Mouse (Mus musculus) left cerebral cortex, postnatal 10 days (tissue): ENCODE results near the gene Suds3. TPM values are rescaled to one million over a fixed set of nuclear protein-coding genes. Genes with fewer than 3 reads are reported as not detected.
A peak's percentile ranks its signal among the peaks of the same experiment; 100 is the strongest.

ENCODE experiments used
- DNase-seq, 2 experiments: peaks; one replicate each; pipeline ENCODE4 v3.0.0; 2021 to 2022; ENCODE audit warnings: low spot score in 2 of 2, mixed read lengths in 1 of 2; ENCODE audit errors: extremely low spot score in 1 of 2
- intact Hi-C: fragments of 180-260 bp; cut with DNase I; formaldehyde crosslinking; loops from one replicate; pipeline ENCODE4 v1.15.1; 2025
- total RNA-seq, 2 experiments: library from RNA; stranded (reverse); gene quantifications; 2 replicates each; pipeline ENCODE4 v1.2.3; 2021

Gene Suds3
- total RNA-seq, 2 experiments from 2014 or later = 93.7 to 93.9 TPM

DNA sequence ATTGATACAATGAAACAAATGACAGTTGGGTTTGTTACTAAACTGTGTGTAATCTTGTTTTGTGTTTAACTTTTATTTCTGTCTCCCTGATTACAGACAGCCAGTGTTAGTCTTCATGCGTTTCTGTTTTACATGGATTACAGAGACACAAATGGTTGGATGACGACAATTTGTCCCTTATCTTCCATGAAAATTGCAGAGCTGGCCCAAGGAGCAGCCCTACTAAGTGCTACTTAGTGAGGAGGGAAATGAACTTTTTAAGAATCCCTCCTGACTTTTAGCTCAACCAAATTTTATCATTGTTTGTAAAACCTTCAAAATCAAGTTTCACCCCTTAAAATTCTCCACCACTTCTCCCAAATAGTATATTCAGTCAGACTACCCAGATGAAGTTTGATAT lies 2.3 kb upstream of the Suds3 start:
- intact Hi-C loops = loop anchor here (5.0 kb wide), 2 partner anchors 124 to 154 kb away; no protein-coding TSS in a partner anchor

DNA sequence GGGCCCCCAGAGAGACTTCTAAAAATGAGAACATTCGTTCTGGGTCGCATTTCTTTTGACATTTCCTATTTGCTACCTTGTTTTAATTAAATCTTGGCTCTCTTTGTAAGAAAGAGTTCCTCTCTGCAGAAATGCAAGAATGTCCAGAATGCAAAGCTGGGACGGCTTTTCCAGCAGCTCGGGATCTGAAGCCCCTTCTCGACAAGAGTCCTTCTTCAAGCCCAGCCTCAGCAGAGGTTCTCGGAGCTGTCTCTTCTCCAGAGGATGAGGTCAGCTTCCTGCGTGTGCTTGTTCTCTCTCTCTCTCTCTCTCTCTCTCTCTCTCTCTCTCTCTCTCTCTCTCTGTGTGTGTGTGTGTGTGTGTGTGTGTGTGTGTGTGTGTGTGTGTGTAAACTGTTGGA lies 1.8 kb upstream of the Suds3 start:
- intact Hi-C loops = loop anchor here (5.0 kb wide), 2 partner anchors 125 to 155 kb away; no protein-coding TSS in a partner anchor
- DNase-seq = no peak

More for the DNA sequence above, 2.3 kb upstream of the Suds3 start:
- no peak for DNase-seq

DNA sequence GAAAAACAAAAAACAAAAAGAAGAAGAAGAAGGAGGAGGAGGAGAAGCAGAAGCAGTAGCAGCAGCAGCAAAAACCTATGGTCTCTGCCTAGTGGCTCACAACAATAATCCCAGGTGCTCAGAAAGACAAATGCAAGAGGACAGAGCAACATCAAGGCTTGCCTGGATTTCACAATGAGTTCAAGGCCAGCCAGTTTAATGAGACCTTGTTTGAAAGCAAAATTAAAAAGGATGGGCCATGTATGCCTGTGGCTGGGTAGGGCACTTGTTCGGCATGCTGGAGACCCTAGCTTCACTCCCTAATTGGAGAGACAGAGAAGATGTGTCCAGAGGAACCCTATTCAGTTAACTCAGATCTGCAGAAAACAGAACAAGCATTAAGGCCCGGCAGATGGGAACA lies 1.3 kb upstream of the Suds3 start:
- DNase-seq = no peak
- intact Hi-C loops = loop anchor here (5.0 kb wide), 2 partner anchors 125 to 155 kb away; no protein-coding TSS in a partner anchor

DNA sequence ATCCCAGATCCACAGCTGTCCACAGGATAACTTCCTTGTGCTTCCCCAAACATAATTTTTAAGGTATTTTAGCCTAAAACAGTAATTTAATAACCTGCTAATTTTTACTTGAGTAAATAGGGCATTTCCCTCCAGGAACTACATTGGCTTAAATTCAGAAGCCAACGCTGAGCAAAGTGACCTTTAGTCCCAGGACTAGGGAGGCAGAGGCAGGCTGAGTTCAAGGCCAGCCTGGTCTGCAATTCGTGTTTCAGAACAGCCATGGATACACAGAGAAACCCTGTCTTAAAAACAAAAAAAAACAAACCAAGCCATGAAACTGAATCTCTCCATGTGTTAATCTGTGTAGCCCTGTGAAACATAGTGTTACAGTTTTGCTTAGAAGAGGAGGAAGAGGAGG lies 747 bp upstream of the Suds3 start:
- DNase-seq = no peak
- intact Hi-C loops = loop anchor here (5.0 kb wide), 2 partner anchors 126 to 156 kb away; no protein-coding TSS in a partner anchor

DNA sequence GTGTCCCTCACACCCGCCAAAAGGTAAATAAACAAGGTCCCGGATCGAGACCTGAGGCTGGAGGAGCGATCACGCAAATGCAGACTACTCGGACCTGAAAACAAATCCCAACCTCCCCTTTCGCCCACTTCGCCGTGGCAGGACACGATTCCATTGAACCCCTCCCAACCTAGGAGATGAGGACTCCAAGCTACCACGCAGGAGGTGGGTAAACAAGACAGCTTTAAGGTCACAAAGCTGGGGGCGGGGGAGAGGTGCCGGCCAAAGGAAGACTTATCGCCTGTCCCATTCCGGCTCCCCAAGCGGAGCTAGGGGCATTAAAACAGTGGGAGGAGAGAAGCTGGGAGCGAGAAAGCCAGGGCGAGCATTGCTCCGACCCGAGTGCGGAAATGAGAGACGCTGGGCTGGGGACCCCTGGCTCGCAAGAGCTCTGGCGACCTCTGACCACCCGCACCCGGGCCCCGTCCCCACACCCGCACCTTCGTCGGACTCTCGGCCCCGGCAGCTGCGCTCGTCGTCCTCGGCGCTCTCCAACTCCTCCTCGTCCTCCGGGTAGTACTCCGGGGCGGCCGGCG lies 633 bp downstream of the Suds3 start:
- intact Hi-C loops = loop anchor here (5.0 kb wide), 2 partner anchors 127 to 157 kb away; no protein-coding TSS in a partner anchor

DNA sequence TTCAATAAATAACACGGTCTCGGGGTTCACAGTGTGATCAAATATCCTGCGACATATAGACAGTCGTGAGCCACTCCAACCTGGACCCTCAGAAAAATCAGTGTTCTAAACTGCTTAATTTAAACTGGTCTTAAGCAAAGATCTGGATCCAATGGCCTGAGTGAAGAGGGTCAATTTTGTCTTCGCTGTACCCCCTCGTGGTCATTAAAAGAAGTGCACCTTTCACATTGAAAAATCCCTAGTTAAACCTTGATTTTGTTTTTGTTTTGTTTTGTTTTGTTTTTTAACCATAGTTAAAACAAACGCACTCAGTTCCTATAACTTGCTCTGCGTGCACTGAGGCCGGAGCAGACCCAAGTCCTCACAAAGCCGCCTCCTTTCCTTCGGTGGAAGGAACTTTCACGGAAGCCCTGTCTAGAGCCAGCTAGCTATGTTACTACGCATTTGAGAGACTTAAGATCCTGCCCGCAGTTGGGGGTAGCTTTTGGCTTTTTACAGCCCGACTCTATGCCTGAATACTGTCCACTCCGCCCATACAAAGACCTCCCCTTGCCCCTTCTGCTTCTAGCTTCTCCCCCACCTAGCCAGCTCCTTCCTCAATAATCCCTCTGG lies 1.2 kb downstream of the Suds3 start:
- no peak for DNase-seq
- intact Hi-C loops = loop anchor here (5.0 kb wide), 2 partner anchors 128 to 158 kb away; no protein-coding TSS in a partner anchor

More for the DNA sequence above, 633 bp downstream of the Suds3 start:
- peak in 1 of 2 experiments; percentile 59 for DNase-seq

DNA sequence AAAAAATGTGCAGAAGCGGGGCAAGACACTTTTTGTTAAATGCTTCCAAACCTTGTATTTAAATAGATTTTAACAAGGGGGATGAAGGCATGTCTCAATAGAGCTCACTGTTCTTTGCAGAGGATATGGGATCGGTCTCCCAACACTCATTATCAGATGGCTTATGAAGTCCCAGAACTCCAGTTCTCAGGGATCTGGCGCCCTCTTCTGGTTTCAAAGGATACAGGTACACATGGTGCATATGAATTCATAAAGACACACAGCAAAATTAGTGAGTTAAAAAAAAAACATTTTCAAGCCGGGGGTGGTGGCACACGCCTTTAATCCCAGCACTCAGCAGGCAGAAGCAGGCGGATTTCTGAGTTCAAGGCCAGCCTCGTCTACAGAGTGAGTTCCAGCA lies 2.6 kb downstream of the Suds3 start:
- no peak for DNase-seq
- intact Hi-C loops = no loop called here

DNA sequence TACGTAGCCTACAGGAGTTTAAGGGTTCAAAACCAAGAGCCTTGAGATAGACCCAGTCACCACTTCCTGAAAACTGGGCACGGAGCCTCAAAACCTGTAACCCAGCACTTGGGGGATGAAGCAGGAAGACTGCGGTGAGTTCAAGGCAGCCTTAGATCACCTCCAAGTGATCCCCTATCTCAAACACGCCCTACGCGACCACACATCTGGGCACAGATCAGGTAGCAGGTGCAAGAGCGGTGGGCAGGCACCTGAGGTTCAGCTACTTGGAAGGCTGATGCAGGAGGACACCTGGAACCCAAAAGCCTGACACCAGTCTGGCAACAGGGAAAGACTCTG lies 4.2 kb downstream of the Suds3 start:
- intact Hi-C loops = no loop called here
- no peak for DNase-seq

DNA sequence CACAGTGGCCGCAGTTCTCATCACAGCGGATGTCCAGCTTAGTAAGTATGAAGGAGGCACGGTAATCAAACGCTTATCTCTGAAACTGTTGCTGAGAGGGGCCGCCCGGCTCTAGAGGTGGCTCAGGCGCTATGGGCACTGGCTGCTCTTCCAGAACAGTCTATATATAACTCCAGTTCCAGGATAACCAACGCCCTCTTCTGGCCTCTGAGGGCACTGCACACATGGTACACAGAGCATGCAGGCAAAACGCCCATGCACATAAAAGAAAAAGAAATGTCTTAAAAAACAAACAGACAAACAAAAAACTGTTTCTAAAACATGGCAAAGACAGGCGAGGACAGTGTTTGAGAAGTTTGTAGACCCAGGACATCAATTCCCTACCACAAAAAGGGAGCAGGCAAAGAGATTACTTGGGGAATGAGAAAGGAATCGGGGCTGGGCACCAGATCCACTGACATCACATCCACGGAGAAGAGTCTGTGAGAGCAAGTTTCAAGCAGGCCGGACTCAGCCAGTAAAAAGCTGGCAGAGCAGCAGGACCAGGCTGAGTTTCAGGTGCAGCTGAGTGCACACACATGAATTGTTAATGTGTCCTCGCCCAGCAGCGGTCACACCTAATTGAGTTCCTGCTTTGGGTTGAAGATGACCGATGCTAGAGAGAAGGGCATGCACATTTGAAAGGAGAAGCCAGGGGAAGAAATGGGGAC lies 4.7 kb downstream of the Suds3 start:
- intact Hi-C loops = no loop called here
- DNase-seq = no peak

DNA sequence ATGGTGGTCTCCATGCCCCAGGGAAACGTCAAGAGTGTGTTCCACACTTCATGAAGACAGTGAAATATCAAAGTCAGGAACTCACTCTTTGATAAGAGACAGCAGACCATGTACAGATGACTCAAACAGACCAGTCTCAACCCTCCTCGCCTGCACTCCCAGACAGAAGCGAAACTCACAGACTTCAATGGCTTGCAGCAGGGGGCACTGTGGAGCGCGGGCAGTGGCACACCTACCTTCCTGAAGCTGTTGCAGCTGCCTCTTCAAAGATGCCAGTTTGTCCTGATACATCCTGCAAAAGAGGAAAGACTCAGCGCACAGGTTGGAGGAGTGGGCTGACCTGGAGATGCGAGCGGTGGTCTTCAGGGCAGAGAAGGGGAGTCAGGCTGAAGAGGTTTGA lies 6.4 kb downstream of the Suds3 start:
- intact Hi-C loops = no loop called here

DNA sequence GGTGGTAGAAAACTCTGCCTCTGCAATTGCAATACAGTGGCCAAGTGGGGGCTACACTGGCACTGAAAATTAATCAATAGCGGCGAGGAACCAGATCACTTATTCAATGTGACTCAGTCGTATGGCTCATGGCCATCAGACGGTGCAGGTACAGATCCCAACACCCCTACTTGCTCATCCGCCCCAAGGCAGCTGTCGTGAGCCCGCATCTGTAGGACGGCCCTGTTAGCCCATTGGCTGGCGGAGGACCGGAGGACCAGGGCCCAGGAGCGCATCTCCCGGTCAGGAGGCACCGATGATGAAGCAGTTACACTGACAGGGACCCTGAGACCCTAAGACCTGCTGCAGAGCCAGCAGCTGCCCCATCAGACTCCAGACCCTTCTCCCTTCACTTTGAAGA lies 7.2 kb downstream of the Suds3 start:
- intact Hi-C loops = no loop called here
- no peak for DNase-seq

More for the DNA sequence above, 6.4 kb downstream of the Suds3 start:
- DNase-seq = no peak

DNA sequence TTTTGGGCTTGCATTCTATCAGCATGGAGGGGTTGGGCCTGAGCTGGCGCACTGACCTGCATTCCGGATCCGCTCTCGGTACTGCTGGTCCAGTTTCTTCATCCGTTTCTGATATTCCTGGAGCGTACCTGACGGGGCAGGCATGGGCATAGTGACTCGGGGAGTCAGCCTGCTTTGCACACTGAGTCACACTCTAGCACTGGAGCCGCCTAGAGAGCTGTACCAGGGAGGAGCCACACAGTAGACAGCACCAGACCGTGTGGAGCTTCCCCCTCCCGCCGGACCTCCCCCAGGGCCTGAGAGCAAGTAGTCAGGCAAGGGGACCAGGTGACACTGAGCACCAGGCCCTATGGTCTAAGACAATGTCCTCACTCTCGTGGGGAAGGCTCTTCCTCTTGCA lies 7.6 kb downstream of the Suds3 start:
- DNase-seq = no peak
- intact Hi-C loops = no loop called here

DNA sequence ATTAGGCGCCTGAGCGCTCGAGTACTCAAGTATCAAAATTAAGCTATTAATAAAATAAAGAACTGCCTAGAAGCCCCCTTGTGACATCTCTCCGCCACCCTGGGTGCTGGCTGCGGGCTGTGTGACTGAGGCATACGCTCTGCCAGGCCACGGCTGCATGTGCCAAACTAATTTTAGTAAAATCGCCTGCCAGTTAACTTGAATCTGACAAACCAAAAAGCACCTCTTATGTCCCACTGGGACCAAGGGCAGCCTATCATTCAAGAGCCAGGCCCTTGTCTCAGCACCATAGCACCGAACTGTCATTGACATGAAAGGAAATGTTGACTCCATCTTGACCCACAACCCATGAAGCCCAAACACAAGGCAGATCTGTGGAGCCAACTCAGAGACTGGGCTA lies 10.2 kb downstream of the Suds3 start:
- no peak for DNase-seq
- intact Hi-C loops = no loop called here

DNA sequence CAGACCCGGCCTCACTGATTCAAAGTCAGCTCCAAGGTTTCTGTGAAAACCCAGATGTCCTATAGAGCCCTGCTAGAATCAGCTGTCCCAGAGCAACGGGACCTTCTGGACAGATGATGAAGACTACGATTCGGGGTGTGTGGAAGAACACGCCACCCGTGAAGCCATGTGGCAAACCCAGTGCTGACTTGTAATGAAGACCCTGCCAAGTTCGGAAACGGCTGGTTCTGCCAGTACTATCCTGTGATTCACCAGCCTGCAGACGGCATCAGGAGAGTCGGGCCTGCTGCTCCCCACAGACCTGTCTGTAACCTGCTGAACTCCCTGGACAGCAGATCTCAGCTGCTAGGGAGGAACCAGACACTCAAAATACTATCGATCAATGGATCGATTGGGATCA lies 11.6 kb downstream of the Suds3 start:
- intact Hi-C loops = no loop called here
- DNase-seq = no peak

DNA sequence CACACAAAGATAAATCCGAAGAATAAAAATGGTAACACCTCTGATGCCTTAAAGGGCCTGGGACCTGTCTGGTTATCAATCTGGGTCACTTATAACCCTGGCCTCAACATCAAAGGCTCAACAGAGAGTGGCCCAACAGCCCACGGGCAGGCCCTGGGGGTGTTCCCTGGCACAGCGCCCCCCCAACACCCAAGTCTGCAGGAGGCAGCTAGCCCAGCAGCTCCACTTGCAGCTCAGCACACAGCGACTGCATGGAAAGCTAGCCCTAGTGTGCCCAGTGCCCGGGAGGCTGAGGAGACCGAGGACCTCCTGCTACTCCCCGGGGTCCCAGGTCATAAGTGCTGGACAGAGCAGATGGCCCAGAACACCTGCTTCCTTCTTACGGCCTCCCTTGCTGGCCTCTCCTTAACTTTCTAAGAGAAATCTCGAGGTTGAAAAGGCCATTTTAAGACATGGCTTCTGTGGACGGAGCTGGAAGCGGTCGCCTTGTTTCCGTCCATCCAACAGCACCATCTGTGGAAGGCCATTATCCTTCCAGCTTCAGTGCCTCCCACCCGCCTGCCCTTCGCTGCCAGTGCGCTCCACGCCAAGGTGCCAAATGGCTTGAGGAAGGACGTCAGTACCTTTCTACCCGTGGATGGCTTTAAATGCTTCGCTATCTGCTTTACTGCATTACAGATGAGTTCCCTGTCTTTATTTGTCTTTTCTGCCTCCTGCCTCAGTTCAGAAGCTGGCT lies 12.6 kb downstream of the Suds3 start:
- no peak for DNase-seq
- intact Hi-C loops = no loop called here

DNA sequence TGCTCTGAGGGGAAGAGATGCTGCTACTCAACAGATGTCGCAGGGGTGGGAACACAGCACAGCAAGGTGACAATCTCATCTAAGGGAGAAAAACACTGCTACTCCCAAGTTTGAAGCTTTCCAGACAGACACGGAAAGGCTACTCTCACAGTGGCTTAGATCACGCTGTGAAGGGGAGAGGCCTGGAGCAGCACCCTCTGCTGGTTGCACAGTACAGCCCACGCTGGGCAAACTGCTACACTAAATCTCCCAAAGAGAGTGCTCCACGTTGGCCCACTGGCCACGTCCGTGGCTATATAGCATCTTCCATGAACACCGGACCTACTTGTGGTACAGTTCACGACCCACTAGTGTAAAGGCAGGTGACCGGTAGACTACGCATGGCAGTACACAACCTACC lies 16.2 kb downstream of the Suds3 start:
- no peak for DNase-seq
- intact Hi-C loops = loop anchor here (10.0 kb wide), 2 partner anchors 975 to 1065 kb away; no protein-coding TSS in a partner anchor

DNA sequence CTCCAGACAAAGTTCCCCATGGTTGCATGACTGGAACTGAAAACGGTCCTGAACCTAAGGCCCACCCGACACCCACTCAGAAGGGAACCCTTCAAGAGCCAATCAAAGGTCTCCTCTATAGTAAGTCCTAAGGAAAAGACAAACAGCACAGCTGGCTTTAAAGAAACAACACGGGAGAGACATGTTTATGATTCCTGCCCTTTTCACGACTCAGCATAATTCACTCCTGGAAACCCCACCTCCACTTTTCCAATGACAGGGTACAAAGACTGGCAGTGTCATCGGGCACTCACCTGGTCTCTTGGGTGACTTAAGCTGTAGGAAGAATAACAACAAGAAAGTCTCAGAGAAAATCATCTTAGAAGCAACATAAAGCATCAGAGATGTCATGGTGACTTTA lies 16.9 kb downstream of the Suds3 start:
- intact Hi-C loops = loop anchor here (10.0 kb wide), 2 partner anchors 974 to 1064 kb away; no protein-coding TSS in a partner anchor
- no peak for DNase-seq

DNA sequence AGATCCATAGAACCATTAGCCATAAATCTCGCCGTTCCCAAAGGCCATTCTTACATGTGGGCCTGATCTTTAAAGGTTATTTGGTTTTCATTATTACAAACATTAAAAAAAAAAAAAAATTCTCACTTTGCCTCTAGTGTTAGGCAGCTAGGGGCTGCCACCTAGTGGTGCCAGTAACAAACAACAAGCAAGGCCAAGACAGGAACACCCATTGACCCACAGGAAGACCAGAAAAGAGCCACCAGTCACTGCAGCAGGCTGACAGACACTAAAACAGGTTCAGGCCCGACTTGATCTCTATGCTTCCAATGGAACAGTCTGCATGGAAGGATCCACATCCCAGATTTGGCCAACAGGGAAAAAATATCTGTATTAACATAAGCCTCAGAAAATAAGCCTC lies 19.2 kb downstream of the Suds3 start:
- intact Hi-C loops = loop anchor here (10.0 kb wide), 2 partner anchors 972 to 1062 kb away; no protein-coding TSS in a partner anchor

DNA sequence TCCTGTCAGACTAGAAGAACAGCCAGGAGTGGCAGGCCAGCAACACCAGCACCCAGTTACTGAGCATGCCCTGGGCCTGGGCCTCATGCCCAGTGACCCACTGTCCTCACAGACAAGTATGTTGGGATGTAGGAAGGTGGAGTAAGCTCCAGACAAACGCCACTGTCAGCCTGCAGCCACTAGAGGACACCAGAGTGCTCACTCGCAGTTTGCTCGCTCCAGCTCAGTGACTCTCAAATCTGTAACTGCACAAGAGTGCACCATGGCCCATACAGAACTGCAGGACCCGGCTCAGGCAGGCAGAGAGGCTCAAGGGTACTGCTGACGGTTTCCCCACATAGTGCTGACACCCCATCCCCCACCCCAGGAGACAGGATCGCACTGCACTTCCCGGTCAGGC lies 21.5 kb downstream of the Suds3 start:
- intact Hi-C loops = loop anchor here (10.0 kb wide), 2 partner anchors 970 to 1060 kb away; no protein-coding TSS in a partner anchor
- DNase-seq = peak in 1 of 2 experiments; percentile 58

More for the DNA sequence above, 19.2 kb downstream of the Suds3 start:
- peak in 1 of 2 experiments; percentile 54 for DNase-seq
